Mouse (Mus musculus) embryonic fibroblast, embryonic 13.5 days (primary cell): ENCODE data around the gene Spata20.

ENCODE experiments used
- CTCF ChIP-seq: IDR thresholded peaks from 2 replicates; pipeline ENCODE4 v1.5.1; 2011; ENCODE audit warnings: mild to moderate bottlenecking, control low read depth, low read length, moderate library complexity, borderline replicate concordance; ENCODE audit not compliant: insufficient read depth
- POLR2A ChIP-seq: IDR thresholded peaks from 2 replicates; pipeline ENCODE4 v1.6.1; 2011; ENCODE audit warnings: low read depth, mild to moderate bottlenecking, control low read depth, low read length, moderate library complexity

GRCm38 (mm10) chr11:94495415-94495814 is 9.4 kb upstream of the Spata20 start:
- TF ChIP-seq CTCF (no peak), POLR2A (no peak)
